Mouse (Mus musculus) MEL (cell line): Measurements from ENCODE around the gene Slc2a1. TPM values are rescaled to one million over a fixed set of nuclear protein-coding genes. Genes with fewer than 3 reads are reported as not detected.
A peak's percentile ranks its signal among the peaks of the same experiment; 100 is the strongest.

ENCODE experiments used
- DNase-seq: peaks from one replicate; pipeline ENCODE4 v3.0.0; 2011; ENCODE audit warnings: low read depth, low spot score
- H3K27ac ChIP-seq: 2 replicates; pipeline ENCODE4 v1.5.1; 2012; ENCODE audit warnings: low read depth, mild to moderate bottlenecking, control low read depth, low read length, moderate library complexity; ENCODE audit not compliant: control insufficient read depth
- H3K27me3 ChIP-seq, 2 experiments: fragments of 150-350 bp in 1 of 2; sonication (generic) in 1 of 2; 2 replicates each; pipeline ENCODE4 v1.6.1; 2012; ENCODE audit warnings: low read length in 2 of 2, mild to moderate bottlenecking in 2 of 2, improper control_type of control experiment in 1 of 2, moderate library complexity in 1 of 2; ENCODE audit not compliant: insufficient read depth in 2 of 2, control insufficient read depth in 1 of 2
- H3K36me3 ChIP-seq, 2 experiments: 2 replicates each; pipeline ENCODE4 v1.6.1; 2012 to 2014; ENCODE audit warnings: low read length in 2 of 2, improper control_type of control experiment in 1 of 2, inconsistent platforms in 1 of 2, mild to moderate bottlenecking in 1 of 2; ENCODE audit not compliant: insufficient read depth in 2 of 2, control insufficient read depth in 1 of 2
- H3K4me1 ChIP-seq, 2 experiments: fragments of 150-350 bp in 1 of 2; sonication (generic) in 1 of 2; 2 replicates each; pipeline ENCODE4 v1.6.1; 2012; ENCODE audit warnings: low read length in 2 of 2, improper control_type of control experiment in 1 of 2, mild to moderate bottlenecking in 1 of 2; ENCODE audit not compliant: insufficient read depth in 2 of 2, control insufficient read depth in 1 of 2
- H3K4me3 ChIP-seq, 2 experiments: fragments of 150-350 bp in 1 of 2; sonication (generic) in 1 of 2; 2 replicates each; pipeline ENCODE4 v1.5.1; 2012; ENCODE audit warnings: low read depth in 2 of 2, low read length in 2 of 2, mild to moderate bottlenecking in 2 of 2, moderate library complexity in 2 of 2, control low read depth in 1 of 2, improper control_type of control experiment in 1 of 2; ENCODE audit not compliant: control insufficient read depth in 1 of 2, insufficient read depth in 1 of 2
- H3K79me2 ChIP-seq: 2 replicates; pipeline ENCODE4 v1.6.1; 2012; ENCODE audit warnings: mild to moderate bottlenecking, low read length, moderate library complexity; ENCODE audit not compliant: control insufficient read depth, poor library complexity, insufficient read depth
- H3K9ac ChIP-seq: 2 replicates; pipeline ENCODE4 v1.6.1; 2012; ENCODE audit warnings: low read depth, mild to moderate bottlenecking, control low read depth, low read length, moderate library complexity; ENCODE audit not compliant: control insufficient read depth, poor library complexity, severe bottlenecking
- H3K9me3 ChIP-seq: fragments of 150-350 bp; sonication (generic); replicated peaks from 2 replicates; pipeline ENCODE4 v1.6.1; 2012; ENCODE audit warnings: mild to moderate bottlenecking, low read length, improper control_type of control experiment, moderate library complexity; ENCODE audit not compliant: insufficient read depth
- BHLHE40 ChIP-seq: IDR thresholded peaks from 2 replicates; pipeline ENCODE4 v1.6.1; 2012; ENCODE audit warnings: low read depth, mild to moderate bottlenecking, inconsistent platforms, low read length, improper control_type of control experiment, borderline replicate concordance
- CHD1 ChIP-seq: IDR thresholded peaks from 2 replicates; pipeline ENCODE4 v1.6.1; 2012; ENCODE audit warnings: low read depth, mild to moderate bottlenecking, inconsistent platforms, low read length, improper control_type of control experiment
- CHD2 ChIP-seq: IDR thresholded peaks from 2 replicates; pipeline ENCODE4 v1.6.1; 2011; ENCODE audit warnings: low read length, improper control_type of control experiment
- CTCF ChIP-seq, 3 experiments: IDR thresholded peaks in 2 of 3; conservative IDR thresholded peaks in 1 of 3; 2 replicates each; pipeline ENCODE4 v1.5.1; 2011 to 2012; ENCODE audit warnings: low read length in 3 of 3, low read depth in 2 of 3, mild to moderate bottlenecking in 2 of 3, improper control_type of control experiment in 1 of 3, inconsistent platforms in 1 of 3, mixed read lengths in 1 of 3, moderate library complexity in 1 of 3; ENCODE audit not compliant: control insufficient read depth in 1 of 3, insufficient read depth in 1 of 3, poor library complexity in 1 of 3, severe bottlenecking in 1 of 3
- E2F4 ChIP-seq: IDR thresholded peaks from 2 replicates; pipeline ENCODE4 v1.6.1; 2011; ENCODE audit warnings: low read depth, low read length, improper control_type of control experiment, borderline replicate concordance
- ELF1 ChIP-seq: IDR thresholded peaks from 2 replicates; pipeline ENCODE4 v1.6.1; 2014; ENCODE audit warnings: low read depth, mild to moderate bottlenecking, inconsistent platforms, low read length, improper control_type of control experiment, moderate library complexity
- EP300 ChIP-seq, 2 experiments: IDR thresholded peaks; 2 replicates each; pipeline ENCODE4 v1.6.1; 2011; ENCODE audit warnings: improper control_type of control experiment in 2 of 2, low read length in 2 of 2, low read depth in 1 of 2, mild to moderate bottlenecking in 1 of 2
- ETS1 ChIP-seq: IDR thresholded peaks from 2 replicates; pipeline ENCODE4 v1.6.1; 2012; ENCODE audit warnings: low read depth, mild to moderate bottlenecking, inconsistent platforms, low read length, improper control_type of control experiment, moderate library complexity
- GABPA ChIP-seq: IDR thresholded peaks from 2 replicates; pipeline ENCODE4 v1.6.1; 2012; ENCODE audit warnings: low read depth, mild to moderate bottlenecking, inconsistent platforms, low read length, improper control_type of control experiment, moderate library complexity
- GATA1 ChIP-seq: IDR thresholded peaks from 2 replicates; pipeline ENCODE4 v1.6.1; 2011; ENCODE audit warnings: low read depth, low read length, improper control_type of control experiment
- JUND ChIP-seq: IDR thresholded peaks from 2 replicates; pipeline ENCODE4 v1.6.1; 2011; ENCODE audit warnings: low read depth, mild to moderate bottlenecking, improper control_type of control experiment, low read length
- KAT2A ChIP-seq: conservative IDR thresholded peaks from 2 replicates; pipeline ENCODE4 v1.6.1; 2012; ENCODE audit warnings: low read depth, low read length, improper control_type of control experiment, inconsistent platforms
- MAFK ChIP-seq: IDR thresholded peaks from 2 replicates; pipeline ENCODE4 v1.6.1; 2011; ENCODE audit warnings: low read depth, mild to moderate bottlenecking, low read length, improper control_type of control experiment, borderline replicate concordance
- MAX ChIP-seq: IDR thresholded peaks from 2 replicates; pipeline ENCODE4 v1.6.1; 2011; ENCODE audit warnings: low read length, improper control_type of control experiment
- MAZ ChIP-seq: IDR thresholded peaks from 2 replicates; pipeline ENCODE4 v1.6.1; 2012; ENCODE audit warnings: low read depth, mild to moderate bottlenecking, inconsistent platforms, low read length, improper control_type of control experiment
- MXI1 ChIP-seq: IDR thresholded peaks from 2 replicates; pipeline ENCODE4 v1.6.1; 2011; ENCODE audit warnings: mild to moderate bottlenecking, low read depth, low read length, improper control_type of control experiment
- MYB ChIP-seq: IDR thresholded peaks from 2 replicates; pipeline ENCODE4 v1.6.1; 2011; ENCODE audit warnings: mild to moderate bottlenecking, low read depth, low read length, improper control_type of control experiment
- MYC ChIP-seq: IDR thresholded peaks from 2 replicates; pipeline ENCODE4 v1.6.1; 2011; ENCODE audit warnings: low read depth, mild to moderate bottlenecking, low read length, improper control_type of control experiment, moderate library complexity
- POLR2A ChIP-seq, 2 experiments: IDR thresholded peaks; 2 replicates each; pipeline ENCODE4 v1.6.1; 2011 to 2012; ENCODE audit warnings: low read length in 2 of 2, mild to moderate bottlenecking in 2 of 2, control low read depth in 1 of 2, improper control_type of control experiment in 1 of 2, low read depth in 1 of 2, moderate library complexity in 1 of 2; ENCODE audit not compliant: control insufficient read depth in 1 of 2, insufficient read depth in 1 of 2, poor library complexity in 1 of 2
- POLR2AphosphoS2 ChIP-seq: IDR thresholded peaks from 2 replicates; pipeline ENCODE4 v1.6.1; 2011; ENCODE audit warnings: low read length, improper control_type of control experiment
- POLR2AphosphoS5 ChIP-seq: IDR thresholded peaks from 2 replicates; pipeline ENCODE4 v1.6.1; 2012; ENCODE audit warnings: low read depth, borderline replicate concordance, mild to moderate bottlenecking, inconsistent platforms, low read length, moderate library complexity, mixed read lengths
- RAD21 ChIP-seq: IDR thresholded peaks from 2 replicates; pipeline ENCODE4 v1.6.1; 2011; ENCODE audit warnings: mild to moderate bottlenecking, low read depth, low read length, improper control_type of control experiment
- SIN3A ChIP-seq: IDR thresholded peaks from 2 replicates; pipeline ENCODE4 v1.6.1; 2012; ENCODE audit warnings: low read length, improper control_type of control experiment, inconsistent platforms
- SMC3 ChIP-seq: IDR thresholded peaks from 2 replicates; pipeline ENCODE4 v1.6.1; 2011; ENCODE audit warnings: low read depth, low read length, improper control_type of control experiment
- TAL1 ChIP-seq: IDR thresholded peaks from 2 replicates; pipeline ENCODE4 v1.6.1; 2012; ENCODE audit warnings: mild to moderate bottlenecking, inconsistent platforms, low read length, moderate library complexity, mixed read lengths
- TCF12 ChIP-seq: IDR thresholded peaks from 2 replicates; pipeline ENCODE4 v1.6.1; 2014; ENCODE audit warnings: low read depth, mild to moderate bottlenecking, inconsistent platforms, low read length, improper control_type of control experiment, moderate library complexity
- UBTF ChIP-seq: IDR thresholded peaks from 2 replicates; pipeline ENCODE4 v1.6.1; 2012; ENCODE audit warnings: low read depth, mild to moderate bottlenecking, inconsistent platforms, low read length, improper control_type of control experiment, moderate library complexity, borderline replicate concordance; ENCODE audit not compliant: insufficient read depth
- USF1 ChIP-seq: IDR thresholded peaks from 2 replicates; pipeline ENCODE4 v1.6.1; 2014; ENCODE audit warnings: low read depth, mild to moderate bottlenecking, inconsistent platforms, low read length, improper control_type of control experiment, moderate library complexity
- USF2 ChIP-seq, 2 experiments: IDR thresholded peaks; 2 replicates each; pipeline ENCODE4 v1.6.1; 2011 to 2012; ENCODE audit warnings: improper control_type of control experiment in 2 of 2, low read length in 2 of 2, borderline replicate concordance in 1 of 2, inconsistent platforms in 1 of 2, low read depth in 1 of 2, mild to moderate bottlenecking in 1 of 2; ENCODE audit not compliant: insufficient read depth in 1 of 2
- ZC3H11A ChIP-seq: IDR thresholded peaks from 2 replicates; pipeline ENCODE4 v1.6.1; 2012; ENCODE audit warnings: low read depth, mild to moderate bottlenecking, inconsistent platforms, low read length, improper control_type of control experiment
- ZNF384 ChIP-seq: IDR thresholded peaks from 2 replicates; pipeline ENCODE4 v1.6.1; 2012; ENCODE audit warnings: low read depth, mild to moderate bottlenecking, inconsistent platforms, low read length, improper control_type of control experiment
- polyA plus RNA-seq, 2 experiments: library from polyadenylated mRNA; stranded (reverse) in 1 of 2; unstranded in 1 of 2; fragments of >175 nt in 1 of 2; fragments of >200 nt in 1 of 2; gene quantifications; 2 replicates each; pipeline versions ENCODE4 v1.2.1 to v1.2.4; 2012; ENCODE audit warnings: low replicate concordance in 2 of 2, low read depth in 1 of 2; ENCODE audit not compliant: insufficient read length in 2 of 2, insufficient read depth in 1 of 2, missing spikeins in 1 of 2
- total RNA-seq: library from RNA; depleted of rRNA; stranded (reverse); fragments of 300-350 nt; gene quantifications from 2 replicates; pipeline ENCODE4 v1.2.3, GENCODE M21; 2012

Gene Slc2a1
- total and polyA plus RNA-seq, 3 experiments, result 15.9 to 99.5 TPM; not detected in 1

GRCm38 (mm10) chr4:119178331-119178730 lies 69.8 kb downstream of the Slc2a1 start:
- Histone ChIP-seq H3K9me3 (no peaks in the 10 kb centered on the region), H3K4me1 (peaks cover 2 to 20% of the 10 kb centered on the region in 2 experiments)
- no peak for DNase-seq
- no peak for TF ChIP-seq BHLHE40
- TF ChIP-seq POLR2AphosphoS2, result peak; percentile 19; the same call in 1 of the 2 replicates
- TF ChIP-seq, all 39 proteins: peak for 1
- Histone ChIP-seq H3K4me3 (no peak overlapping the region), H3K27ac (no peak overlapping the region), H3K9ac (no peak overlapping the region), H3K36me3 (peaks cover 16 to 22% of the 10 kb centered on the region in 2 experiments), H3K27me3 (no peaks in the 10 kb centered on the region), H3K79me2 (peaks cover 6% of the 10 kb centered on the region)

- Histone ChIP-seq H3K9ac (no peak overlapping the region), H3K4me3 (no peak overlapping the region), H3K4me1 (peaks cover 2 to 21% of the 10 kb centered on the region in 2 experiments; a peak in 3 of 4 replicates), H3K27me3 (no peaks in the 10 kb centered on the region), H3K36me3 (peaks cover 28 to 34% of the 10 kb centered on the region in 2 experiments), H3K79me2 (peaks cover 3% of the 10 kb centered on the region; the same call in 1 of the 2 replicates), H3K27ac (no peak overlapping the region), H3K9me3 (no peaks in the 10 kb centered on the region)
- peak; percentile 64 for DNase-seq
- peak; percentile 61 for TF ChIP-seq TAL1
- TF ChIP-seq RAD21, result peak; percentile 29
- 0 out of 2 replicates have a peak, but pooled peaks have one; percentile 17 for TF ChIP-seq MXI1
- no peak for TF ChIP-seq ELF1
- TF ChIP-seq EP300 (IDR thresholded peaks at IDR 0.05; ENCODE audit: low read depth in 1 of 2, low read length in 2 of 2), result peak; percentile 55 to 70; a peak in 3 of 4 replicates
- TF ChIP-seq SIN3A, result peak; percentile 69; the same call in 1 of the 2 replicates
- no peak for TF ChIP-seq CHD1
- no peak for TF ChIP-seq MYB
- peak; percentile 74 for TF ChIP-seq GATA1
- TF ChIP-seq TCF12, result peak; percentile 67
- no peak for TF ChIP-seq CHD2
- no peak for TF ChIP-seq MAZ
- no peak for TF ChIP-seq USF1
- TF ChIP-seq ZC3H11A, result no peak
- TF ChIP-seq ETS1, result peak; percentile 69; the same call in 1 of the 2 replicates
- TF ChIP-seq USF2 (IDR thresholded peaks at IDR 0.05; ENCODE audit: borderline replicate concordance in 1 of 2, insufficient read depth in 1 of 2, low read depth in 1 of 2, low read length in 2 of 2), result no peak
- TF ChIP-seq POLR2AphosphoS2, result peak; percentile 81
- peak in 1 of 2 experiments; percentile 39; a peak in 2 of 4 replicates for TF ChIP-seq POLR2A (IDR thresholded peaks at IDR 0.05; ENCODE audit: control insufficient read depth in 1 of 2, insufficient read depth in 1 of 2, low read depth in 1 of 2, low read length in 2 of 2, poor library complexity in 1 of 2)
- TF ChIP-seq CTCF (IDR thresholded peaks at IDR 0.05 in 2 of 3, conservative IDR thresholded peaks at IDR 0.05 in 1 of 3; ENCODE audit: control insufficient read depth in 1 of 3, insufficient read depth in 1 of 3, low read depth in 2 of 3, low read length in 3 of 3, poor library complexity in 1 of 3, severe bottlenecking in 1 of 3), result peak in 2 of 3 experiments; percentile 43 to 53; a peak in 4 of 6 replicates
- TF ChIP-seq MAFK, result no peak
- peak; percentile 41; the same call in 1 of the 2 replicates for TF ChIP-seq ZNF384
- no peak for TF ChIP-seq MAX
- no peak for TF ChIP-seq POLR2AphosphoS5
- TF ChIP-seq JUND, result no peak
- TF ChIP-seq KAT2A, result no peak
- TF ChIP-seq UBTF, result no peak
- TF ChIP-seq MYC, result 0 out of 2 replicates have a peak, but pooled peaks have one; percentile 30
- no peak for TF ChIP-seq E2F4
- TF ChIP-seq SMC3, result peak; percentile 42
- no peak for TF ChIP-seq GABPA
Observed at GRCm38 (mm10) chr4:119180133-119180707, 71.7 kb downstream of the Slc2a1 start.
